In genomic region chr5:135691266-135691665, GRCm38 (mm10) we compare ENCODE assay signal across 22 mouse cellular contexts. TPM values are rescaled to one million over a fixed set of nuclear protein-coding genes. Genes with fewer than 3 reads are reported as not detected.
DNase-seq lines count a peak whose midpoint lies in the region; ATAC-seq and TF ChIP-seq lines count a peak whose summit lies in the region.
"Had no signal": no experiment of that assay in that cellular context is flagged by ENCODE, and none has a peak within 500 bp of the region (broad histone marks: within the 10 kb centered on the region; RNA-seq: fewer than 3 reads in every experiment).

No protein-coding gene starts in this region.

- H3K27me3 ChIP-seq in forebrain, embryonic 14.5 days (replicated peaks; ENCODE audit: control insufficient read depth, insufficient read depth, low read length) = no peaks in the 10 kb centered on the region
- H3K27me3 ChIP-seq in forebrain, embryonic 13.5 days = no peaks in the 10 kb centered on the region
- no peaks in the 10 kb centered on the region for H3K27me3 ChIP-seq in liver, adult 2 months (ENCODE audit: control insufficient read depth, insufficient read depth, low read length)
- H3K27me3 ChIP-seq in megakaryocyte, embryonic 14.5 days (replicated peaks) = no peaks in the 10 kb centered on the region
- H3K27me3 ChIP-seq in neural tube, embryonic 15.5 days (replicated peaks) = no peaks in the 10 kb centered on the region
- no peaks in the 10 kb centered on the region for H3K27me3 ChIP-seq in thymus, adult 2 months (ENCODE audit: control insufficient read depth, insufficient read depth, low read length)
- H3K27me3 ChIP-seq: embryonic facial prominence, embryonic 13.5 days; forebrain, embryonic 12.5 days; heart, embryonic 15.5 days; hindbrain, embryonic 13.5 days had no signal

- no peaks in the 10 kb centered on the region for H3K36me3 ChIP-seq in forebrain, embryonic 14.5 days (ENCODE audit: control insufficient read depth, insufficient read depth, low read length)
- H3K36me3 ChIP-seq in forebrain, embryonic 13.5 days (ENCODE audit: poor library complexity, severe bottlenecking) = no peaks in the 10 kb centered on the region
- H3K36me3 ChIP-seq in liver, adult 2 months (ENCODE audit: control insufficient read depth, insufficient read depth, low read length) = peaks cover 18% of the 10 kb centered on the region
- H3K36me3 ChIP-seq in megakaryocyte, embryonic 14.5 days (replicated peaks; ENCODE audit: low read length) = peaks cover 32% of the 10 kb centered on the region
- no peaks in the 10 kb centered on the region for H3K36me3 ChIP-seq in neural tube, embryonic 15.5 days
- H3K36me3 ChIP-seq in thymus, adult 2 months (ENCODE audit: control insufficient read depth, insufficient read depth, low read length) = no peaks in the 10 kb centered on the region
- H3K36me3 ChIP-seq: forebrain, embryonic 12.5 days; heart, embryonic 15.5 days; hindbrain, embryonic 13.5 days had no signal

- H3K79me2 ChIP-seq in liver, adult 2 months (ENCODE audit: control insufficient read depth, insufficient read depth, low read length) = peaks cover 24% of the 10 kb centered on the region; the same call in 1 of the 2 replicates

- no peak overlapping the region for H3K27ac ChIP-seq in forebrain, embryonic 14.5 days (ENCODE audit: low read depth, low read length)
- H3K27ac ChIP-seq in forebrain, embryonic 13.5 days = no peak overlapping the region
- peak overlapping the region; percentile 83 for H3K27ac ChIP-seq in liver, adult 2 months (replicated peaks; ENCODE audit: insufficient read depth, low read depth, low read length)
- no peak overlapping the region for H3K27ac ChIP-seq in neural tube, embryonic 15.5 days (replicated peaks)
- no peak overlapping the region for H3K27ac ChIP-seq in thymus, adult 2 months (ENCODE audit: control insufficient read depth, insufficient read depth, low read length)
- H3K27ac ChIP-seq: embryonic facial prominence, embryonic 13.5 days; forebrain, embryonic 12.5 days; heart, embryonic 15.5 days; hindbrain, embryonic 13.5 days had no signal

- no peak for TF ChIP-seq CTCF in liver, adult 2 months (IDR thresholded peaks at IDR 0.05; ENCODE audit: low read depth, low read length)
- TF ChIP-seq CTCF in thymus, adult 2 months (IDR thresholded peaks at IDR 0.05; ENCODE audit: borderline replicate concordance, control insufficient read depth, extremely low read depth, insufficient read depth, low read length, poor library complexity) = no peak

- DNase-seq in forebrain, embryonic 14.5 days (ENCODE audit: low spot score) = no peak
- DNase-seq in liver, adult 2 months (ENCODE audit: extremely low read depth, low read depth, low spot score) = peak; percentile 77
- no peak for DNase-seq in liver
- DNase-seq in thymus, adult 2 months = no peak
- DNase-seq: adrenal gland, postnatal 10 days; B cell, adult 2 months; cerebellum, adult 11-12 months; cerebellum, adult 9-10 months; cerebellum, postnatal 25 days; heart, adult 18-20 months; heart, postnatal 14 days had no signal

- H3K4me2 ChIP-seq in forebrain, embryonic 14.5 days (ENCODE audit: low read length) = peak overlapping the region; percentile 3; the same call in 1 of the 2 replicates
- no peak overlapping the region for H3K4me2 ChIP-seq in forebrain, embryonic 13.5 days
- 0 out of 2 replicates have a peak overlapping the region, but pooled peaks have one; percentile 1 for H3K4me2 ChIP-seq in neural tube, embryonic 15.5 days
- H3K4me2 ChIP-seq: embryonic facial prominence, embryonic 13.5 days; heart, embryonic 11.5 days had no signal

- ATAC-seq in forebrain, embryonic 14.5 days = no peak
- no peak for ATAC-seq in forebrain, embryonic 13.5 days
- ATAC-seq in megakaryocyte, adult 5-6 weeks (ENCODE audit: poor library complexity, severe bottlenecking) = no peak
- no peak for ATAC-seq in neural tube, embryonic 15.5 days (ENCODE audit: low FRiP score)
- ATAC-seq: CD4-positive, CD25-positive, alpha-beta regulatory T cell, adult 4 months had no signal

- no peak for TF ChIP-seq POLR2A in liver, adult 2 months (IDR thresholded peaks at IDR 0.05; ENCODE audit: extremely low read depth, insufficient read depth, low read length)
- TF ChIP-seq POLR2A in thymus, adult 2 months (IDR thresholded peaks at IDR 0.05; ENCODE audit: control insufficient read depth, extremely low read depth, insufficient read depth, low read length, poor library complexity) = no peak

- H3K9me3 ChIP-seq in forebrain, embryonic 14.5 days (replicated peaks; ENCODE audit: control insufficient read depth, low read length) = no peaks in the 10 kb centered on the region
- no peaks in the 10 kb centered on the region for H3K9me3 ChIP-seq in forebrain, embryonic 13.5 days (replicated peaks)
- H3K9me3 ChIP-seq in megakaryocyte, embryonic 14.5 days = no peaks in the 10 kb centered on the region
- H3K9me3 ChIP-seq in neural tube, embryonic 15.5 days (replicated peaks) = no peaks in the 10 kb centered on the region
- H3K9me3 ChIP-seq: embryonic facial prominence, embryonic 13.5 days; forebrain, embryonic 12.5 days; G1E; heart, embryonic 15.5 days; hindbrain, embryonic 13.5 days had no signal

- H3K9ac ChIP-seq in forebrain, embryonic 14.5 days (ENCODE audit: low read length) = no peak overlapping the region
- no peak overlapping the region for H3K9ac ChIP-seq in forebrain, embryonic 13.5 days
- H3K9ac ChIP-seq in liver, adult 2 months (ENCODE audit: low read depth, low read length) = peak overlapping the region; percentile 74
- H3K9ac ChIP-seq in neural tube, embryonic 15.5 days (replicated peaks) = no peak overlapping the region
- H3K9ac ChIP-seq: embryonic facial prominence, embryonic 13.5 days; forebrain, embryonic 12.5 days; heart, embryonic 15.5 days; hindbrain, embryonic 13.5 days had no signal

- peaks cover 14% of the 10 kb centered on the region for H3K4me1 ChIP-seq in forebrain, embryonic 14.5 days (ENCODE audit: control insufficient read depth, insufficient read depth, low read length)
- peaks cover 32% of the 10 kb centered on the region for H3K4me1 ChIP-seq in forebrain, embryonic 13.5 days
- peaks cover 18% of the 10 kb centered on the region for H3K4me1 ChIP-seq in liver, adult 2 months (ENCODE audit: control insufficient read depth, insufficient read depth, low read length)
- H3K4me1 ChIP-seq in megakaryocyte, embryonic 14.5 days = peaks cover 47% of the 10 kb centered on the region
- H3K4me1 ChIP-seq in neural tube, embryonic 15.5 days = peaks cover 36% of the 10 kb centered on the region
- peaks cover 15% of the 10 kb centered on the region for H3K4me1 ChIP-seq in thymus, adult 2 months (replicated peaks; ENCODE audit: control insufficient read depth, insufficient read depth, low read length)

- no peak overlapping the region for H3K4me3 ChIP-seq in forebrain, embryonic 14.5 days (ENCODE audit: low read depth, low read length)
- no peak overlapping the region for H3K4me3 ChIP-seq in forebrain, embryonic 13.5 days
- peak overlapping the region; percentile 66 for H3K4me3 ChIP-seq in liver, adult 2 months (ENCODE audit: insufficient read depth, low read depth, low read length)
- peak overlapping the region; percentile 18 for H3K4me3 ChIP-seq in megakaryocyte, embryonic 14.5 days (replicated peaks)
- 0 out of 2 replicates have a peak overlapping the region, but pooled peaks have one; percentile 2 for H3K4me3 ChIP-seq in neural tube, embryonic 15.5 days (replicated peaks)
- H3K4me3 ChIP-seq in thymus, adult 2 months (ENCODE audit: control insufficient read depth, insufficient read depth, low read length) = no peak overlapping the region
- H3K4me3 ChIP-seq: forebrain, embryonic 12.5 days had no signal

- 62% methylated on average over 4 of the region's 4 CpGs for WGBS in forebrain, embryonic 14.5 days
- 76% methylated on average over 4 of the region's 4 CpGs for WGBS in forebrain, embryonic 13.5 days
- 16% methylated on average over 4 of the region's 4 CpGs for WGBS in liver, adult 2 months
- WGBS in neural tube, embryonic 15.5 days = 83% methylated on average over 4 of the region's 4 CpGs
- WGBS in thymus, adult 2 months = 87% methylated on average over 4 of the region's 4 CpGs

RNA-seq across cellular contexts. Expression of gene Por, which starts 21.4 kb away (rescaled TPM):
- polyA plus RNA-seq in forebrain, embryonic 14.5 days (2014; fragmentation: Nextera tagmentation; extraction: Ambion mirVana) = 82.1 and 101 TPM in 2 replicates
- 102 and 121 TPM in 2 replicates for polyA plus RNA-seq in forebrain, embryonic 13.5 days (2015; fragmentation: Nextera tagmentation; extraction: Ambion mirVana)
- total RNA-seq in liver, adult 2 months (2014; rRNA removed) = 284 and 345 TPM in 2 replicates
- 211 and 254 TPM in 2 replicates for polyA plus RNA-seq in liver, adult 2 months (2012; rRNA removed)
- 112 and 330 TPM in 2 replicates for polyA plus RNA-seq in megakaryocyte, embryonic 14.5 days (2012; ENCODE audit: insufficient read depth, low replicate concordance)
- 29.6 and 31.1 TPM in 2 replicates for total RNA-seq in megakaryocyte, adult 5-6 weeks (2015)
- total RNA-seq in megakaryocyte, adult 5-6 weeks (2017) = 45.9 and 49.7 TPM in 2 replicates
- 91.6 and 92.1 TPM in 2 replicates for polyA plus RNA-seq in neural tube, embryonic 15.5 days (2015; fragmentation: Nextera tagmentation; extraction: Ambion mirVana)
- 120 and 132 TPM in 2 replicates for polyA plus RNA-seq in thymus, adult 2 months (2012; rRNA removed)

RNA-seq across cellular contexts. Expression of gene Tmem120a, which starts 53.0 kb away (rescaled TPM):
- polyA plus RNA-seq in forebrain, embryonic 14.5 days (2014; fragmentation: Nextera tagmentation; extraction: Ambion mirVana) = 80.1 and 83.8 TPM in 2 replicates
- 67.0 and 69.7 TPM in 2 replicates for polyA plus RNA-seq in forebrain, embryonic 13.5 days (2015; fragmentation: Nextera tagmentation; extraction: Ambion mirVana)
- total RNA-seq in liver, adult 2 months (2014; rRNA removed) = 55.2 and 58.1 TPM in 2 replicates
- polyA plus RNA-seq in liver, adult 2 months (2012; rRNA removed) = 52.9 and 76.6 TPM in 2 replicates
- 13.5 and 55.6 TPM in 2 replicates for polyA plus RNA-seq in megakaryocyte, embryonic 14.5 days (2012; ENCODE audit: insufficient read depth, low replicate concordance)
- 18.1 and 20.9 TPM in 2 replicates for total RNA-seq in megakaryocyte, adult 5-6 weeks (2015)
- total RNA-seq in megakaryocyte, adult 5-6 weeks (2017) = 15.1 and 19.1 TPM in 2 replicates
- polyA plus RNA-seq in neural tube, embryonic 15.5 days (2015; fragmentation: Nextera tagmentation; extraction: Ambion mirVana) = 73.6 and 88.2 TPM in 2 replicates
- polyA plus RNA-seq in thymus, adult 2 months (2012; rRNA removed) = 31.0 and 37.7 TPM in 2 replicates

RNA-seq across cellular contexts. Expression of gene Rhbdd2, which starts 58.8 kb away (rescaled TPM):
- 67.2 and 68.6 TPM in 2 replicates for polyA plus RNA-seq in forebrain, embryonic 14.5 days (2014; fragmentation: Nextera tagmentation; extraction: Ambion mirVana)
- 56.3 and 66.2 TPM in 2 replicates for polyA plus RNA-seq in forebrain, embryonic 13.5 days (2015; fragmentation: Nextera tagmentation; extraction: Ambion mirVana)
- total RNA-seq in liver, adult 2 months (2014; rRNA removed) = 8.5 and 9.7 TPM in 2 replicates
- 17.0 and 20.9 TPM in 2 replicates for polyA plus RNA-seq in liver, adult 2 months (2012; rRNA removed)
- polyA plus RNA-seq in megakaryocyte, embryonic 14.5 days (2012; ENCODE audit: insufficient read depth, low replicate concordance) = 12.9 and 48.0 TPM in 2 replicates
- 3.8 and 8.6 TPM in 2 replicates for total RNA-seq in megakaryocyte, adult 5-6 weeks (2015)
- total RNA-seq in megakaryocyte, adult 5-6 weeks (2017) = 1.8 and 3.4 TPM in 2 replicates
- polyA plus RNA-seq in neural tube, embryonic 15.5 days (2015; fragmentation: Nextera tagmentation; extraction: Ambion mirVana) = 91.1 and 94.6 TPM in 2 replicates
- polyA plus RNA-seq in thymus, adult 2 months (2012; rRNA removed) = 36.5 and 39.5 TPM in 2 replicates

Comparison
In these comparisons a context has a peak if more than half of its experiments do, and no peak if none do; other contexts are left out.
1. H3K4me3 ChIP-seq: peak in liver, adult 2 months (single experiment), megakaryocyte, embryonic 14.5 days (single experiment) and neural tube, embryonic 15.5 days (single experiment); none in forebrain, embryonic 14.5 days (single experiment), forebrain, embryonic 13.5 days (single experiment) and thymus, adult 2 months (single experiment).